Mouse (Mus musculus) liver, embryonic 13.5 days (tissue): Measurements from ENCODE around the gene Tmcc3. TPM values are rescaled to one million over a fixed set of nuclear protein-coding genes. Genes with fewer than 3 reads are reported as not detected.
A peak's percentile ranks its signal among the peaks of the same experiment; 100 is the strongest.

Experiments
- ATAC-seq: fragments of 200-750 bp; cut with Nextera tagmentation; 2 replicates; pipeline ENCODE4 v1.8.0; 2017; ENCODE audit warnings: low read depth, mild to moderate bottlenecking, moderate number of reproducible peaks, moderate library complexity
- DNase-seq: peaks from one replicate; pipeline ENCODE4 v3.0.0; 2022
- H3K27ac ChIP-seq: fragments of 300-500 bp; sonication (generic); 2 replicates; pipeline ENCODE4 v1.5.1; 2015; ENCODE audit warnings: moderate library complexity, mild to moderate bottlenecking, inconsistent platforms
- H3K27me3 ChIP-seq: fragments of 300-500 bp; sonication (generic); 2 replicates; pipeline ENCODE4 v1.6.1; 2015; ENCODE audit warnings: mild to moderate bottlenecking, inconsistent platforms
- H3K36me3 ChIP-seq: fragments of 300-500 bp; sonication (generic); 2 replicates; pipeline ENCODE4 v1.6.1; 2015; ENCODE audit warnings: mild to moderate bottlenecking, inconsistent platforms
- H3K4me1 ChIP-seq: fragments of 300-500 bp; sonication (generic); replicated peaks from 2 replicates; pipeline ENCODE4 v1.6.1; 2015; ENCODE audit warnings: inconsistent platforms
- H3K4me2 ChIP-seq: fragments of 300-500 bp; sonication (generic); 2 replicates; pipeline ENCODE4 v1.6.1; 2015; ENCODE audit warnings: inconsistent platforms, mild to moderate bottlenecking, moderate library complexity
- H3K4me3 ChIP-seq: fragments of 300-500 bp; sonication (generic); replicated peaks from 2 replicates; pipeline ENCODE4 v1.5.1; 2015; ENCODE audit warnings: mild to moderate bottlenecking, inconsistent platforms
- H3K9ac ChIP-seq: fragments of 300-500 bp; sonication (generic); 2 replicates; pipeline ENCODE4 v1.6.1; 2015; ENCODE audit warnings: mild to moderate bottlenecking, inconsistent platforms
- H3K9me3 ChIP-seq: fragments of 300-500 bp; sonication (generic); replicated peaks from 2 replicates; pipeline ENCODE4 v1.6.1; 2016; ENCODE audit warnings: inconsistent platforms
- WGBS: fragments of 180-500 bp; shearing (Covaris S2); methylation state at CpG from one replicate; pipeline ENCODE4 v1.1.7; 2015; ENCODE audit not compliant: insufficient replicate concordance; 5-methylcytosine and 5-hydroxymethylcytosine counted together
- polyA plus RNA-seq: library from polyadenylated mRNA; unstranded; fragments of >200 nt; fragmentation: Nextera tagmentation; extraction: Ambion mirVana; gene quantifications from 2 replicates; pipeline ENCODE4 v1.2.1, GENCODE M21; 2015

Tmcc3 gene
- polyA plus RNA-seq, 1 experiment from 2014 or later = 2.6 TPM

GRCm38 (mm10) chr10:94350896-94351661, 39.3 kb downstream of the Tmcc3 start:
- H3K9ac ChIP-seq = no peak overlapping the region
- no peaks in the 10 kb centered on the region for H3K27me3 ChIP-seq
- H3K4me1 ChIP-seq = no peaks in the 10 kb centered on the region
- H3K27ac ChIP-seq = no peak overlapping the region
- WGBS = 62% methylated on average over 11 of the region's 11 CpGs
- DNase-seq = no peak
- H3K4me3 ChIP-seq = no peak overlapping the region
- H3K36me3 ChIP-seq = no peaks in the 10 kb centered on the region
- no peaks in the 10 kb centered on the region for H3K9me3 ChIP-seq
- ATAC-seq = no peak
- no peak overlapping the region for H3K4me2 ChIP-seq

GRCm38 (mm10) chr10:94352172-94352876, 40.6 kb downstream of the Tmcc3 start:
- no peaks in the 10 kb centered on the region for H3K27me3 ChIP-seq
- H3K4me2 ChIP-seq = no peak overlapping the region
- H3K36me3 ChIP-seq = no peaks in the 10 kb centered on the region
- H3K9me3 ChIP-seq = no peaks in the 10 kb centered on the region
- no peaks in the 10 kb centered on the region for H3K4me1 ChIP-seq
- ATAC-seq (no peak), DNase-seq (no peak)
- H3K27ac ChIP-seq = no peak overlapping the region
- H3K9ac ChIP-seq = no peak overlapping the region
- 70% methylated on average over 7 of the region's 7 CpGs for WGBS
- no peak overlapping the region for H3K4me3 ChIP-seq

GRCm38 (mm10) chr10:94352877-94353853, 41.4 kb downstream of the Tmcc3 start:
- no peak for ATAC-seq
- 75% methylated on average over 9 of the region's 9 CpGs for WGBS
- H3K9ac ChIP-seq = no peak overlapping the region

GRCm38 (mm10) chr10:94354005-94354404, 42.3 kb downstream of the Tmcc3 start:
- Histone ChIP-seq H3K9ac (no peak overlapping the region), H3K4me1 (no peaks in the 10 kb centered on the region), H3K27me3 (no peaks in the 10 kb centered on the region), H3K27ac (no peak overlapping the region), H3K4me3 (no peak overlapping the region), H3K4me2 (no peak overlapping the region), H3K9me3 (no peaks in the 10 kb centered on the region), H3K36me3 (no peaks in the 10 kb centered on the region)
- ATAC-seq = no peak
- no peak for DNase-seq
- 46% methylated on average over 4 of the region's 4 CpGs for WGBS

More at GRCm38 (mm10) chr10:94352877-94353853, 41.4 kb downstream of the Tmcc3 start:
- H3K4me2 ChIP-seq = no peak overlapping the region
- no peak overlapping the region for H3K4me3 ChIP-seq
- no peaks in the 10 kb centered on the region for H3K4me1 ChIP-seq
- DNase-seq = no peak
- no peaks in the 10 kb centered on the region for H3K9me3 ChIP-seq
- H3K36me3 ChIP-seq = no peaks in the 10 kb centered on the region
- no peak overlapping the region for H3K27ac ChIP-seq
- H3K27me3 ChIP-seq = no peaks in the 10 kb centered on the region

DNA sequence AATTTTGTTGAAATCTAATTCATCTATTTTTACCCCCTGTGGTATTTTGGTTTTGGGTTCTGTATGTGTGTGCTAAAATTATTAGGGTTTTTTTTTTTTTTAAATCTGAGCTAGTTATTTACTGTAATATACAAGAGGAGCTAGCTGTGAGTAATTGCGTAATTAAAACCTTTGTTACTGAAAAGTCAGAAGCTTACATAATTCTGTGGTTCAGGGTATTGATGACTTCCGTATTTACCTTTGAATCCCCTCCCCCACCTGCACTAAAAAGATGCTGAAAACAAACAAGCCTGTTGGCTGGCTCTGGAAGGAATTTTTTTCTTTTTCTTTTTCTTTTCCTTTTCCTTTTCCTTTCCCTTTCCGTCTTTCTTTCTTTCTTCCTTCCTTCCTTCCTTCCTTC, 42.7 kb downstream of the Tmcc3 start:
- H3K36me3 ChIP-seq = no peaks in the 10 kb centered on the region
- DNase-seq = no peak
- H3K27ac ChIP-seq = no peak overlapping the region
- no peak overlapping the region for H3K4me3 ChIP-seq
- no peak overlapping the region for H3K4me2 ChIP-seq
- H3K4me1 ChIP-seq = no peaks in the 10 kb centered on the region
- ATAC-seq = no peak
- no peaks in the 10 kb centered on the region for H3K9me3 ChIP-seq
- no peaks in the 10 kb centered on the region for H3K27me3 ChIP-seq
- WGBS = 38% methylated on average over 3 of the region's 3 CpGs
- H3K9ac ChIP-seq = no peak overlapping the region

GRCm38 (mm10) chr10:94356504-94357169, 44.9 kb downstream of the Tmcc3 start:
- no peak overlapping the region for H3K4me2 ChIP-seq
- no peak overlapping the region for H3K4me3 ChIP-seq
- no peak for ATAC-seq

GRCm38 (mm10) chr10:94360664-94361063, 48.9 kb downstream of the Tmcc3 start:
- Histone ChIP-seq H3K4me3 (no peak overlapping the region), H3K9ac (no peak overlapping the region), H3K27me3 (no peaks in the 10 kb centered on the region), H3K36me3 (no peaks in the 10 kb centered on the region), H3K4me2 (no peak overlapping the region), H3K4me1 (no peaks in the 10 kb centered on the region), H3K9me3 (0 out of 2 replicates have a peak, but pooled peaks cover 6% of the 10 kb centered on the region), H3K27ac (no peak overlapping the region)
- no peak for ATAC-seq
- DNase-seq = no peak
- WGBS = 43% methylated on average over 1 of the region's 1 CpGs

More at GRCm38 (mm10) chr10:94356504-94357169, 44.9 kb downstream of the Tmcc3 start:
- Histone ChIP-seq H3K27me3 (no peaks in the 10 kb centered on the region), H3K4me1 (no peaks in the 10 kb centered on the region), H3K9ac (no peak overlapping the region), H3K9me3 (no peaks in the 10 kb centered on the region), H3K36me3 (no peaks in the 10 kb centered on the region), H3K27ac (no peak overlapping the region)
- 23% methylated on average over 13 of the region's 13 CpGs for WGBS
- DNase-seq = no peak

- Histone ChIP-seq H3K4me1 (peaks cover 8% of the 10 kb centered on the region), H3K27ac (no peak overlapping the region), H3K9me3 (no peaks in the 10 kb centered on the region), H3K36me3 (no peaks in the 10 kb centered on the region), H3K27me3 (no peaks in the 10 kb centered on the region), H3K4me3 (no peak overlapping the region), H3K9ac (no peak overlapping the region), H3K4me2 (no peak overlapping the region)
- 25% methylated on average over 2 of the region's 2 CpGs for WGBS
- ATAC-seq = peak; percentile 70
- DNase-seq = no peak
Observed at GRCm38 (mm10) chr10:94371293-94371692, 59.5 kb downstream of the Tmcc3 start.

- Histone ChIP-seq H3K27ac (no peak overlapping the region), H3K9ac (no peak overlapping the region), H3K4me1 (peaks cover 8% of the 10 kb centered on the region; the same call in 1 of the 2 replicates), H3K4me2 (no peak overlapping the region), H3K36me3 (no peaks in the 10 kb centered on the region), H3K27me3 (no peaks in the 10 kb centered on the region), H3K9me3 (no peaks in the 10 kb centered on the region), H3K4me3 (no peak overlapping the region)
- WGBS = 21% methylated on average over 4 of the region's 4 CpGs
- ATAC-seq (no peak), DNase-seq (no peak)
Observed at GRCm38 (mm10) chr10:94376941-94377340, 65.2 kb downstream of the Tmcc3 start.

DNA sequence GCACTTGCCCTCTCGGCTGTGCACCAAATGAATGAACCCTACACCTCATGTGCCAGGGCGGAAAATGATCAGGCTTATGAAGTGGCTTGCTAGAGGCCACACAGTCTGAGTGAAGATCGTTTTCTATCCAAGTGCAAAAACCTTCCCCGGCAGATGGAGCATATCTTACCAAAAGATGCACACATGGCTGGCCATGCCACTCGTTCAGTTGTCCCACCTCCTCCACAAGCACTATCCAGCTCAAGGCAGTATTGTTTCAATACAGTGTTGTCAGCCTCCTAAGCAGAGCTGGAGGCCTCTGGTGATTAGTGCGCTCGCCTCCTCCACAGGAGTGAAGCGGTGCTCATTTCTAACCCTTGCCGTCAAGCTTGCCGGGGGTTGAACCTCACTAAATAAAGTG, 66.1 kb downstream of the Tmcc3 start:
- H3K4me1 ChIP-seq = 0 out of 2 replicates have a peak, but pooled peaks cover 7% of the 10 kb centered on the region
- H3K4me2 ChIP-seq = peak overlapping the region; percentile 38
- no peaks in the 10 kb centered on the region for H3K9me3 ChIP-seq
- H3K9ac ChIP-seq = no peak overlapping the region
- no peaks in the 10 kb centered on the region for H3K36me3 ChIP-seq
- no peak overlapping the region for H3K27ac ChIP-seq
- no peak for ATAC-seq
- no peaks in the 10 kb centered on the region for H3K27me3 ChIP-seq
- no peak for DNase-seq
- WGBS = 56% methylated on average over 10 of the region's 10 CpGs
- no peak overlapping the region for H3K4me3 ChIP-seq
